Mouse (Mus musculus): ENCODE measurements at regions not wholly inside any gene's neighbourhood (a gene's known extent, or its start where the extent isn't known, plus 50 kb on each side); places are given as distances from the start of the nearest gene placed in this dataset.

DNA sequence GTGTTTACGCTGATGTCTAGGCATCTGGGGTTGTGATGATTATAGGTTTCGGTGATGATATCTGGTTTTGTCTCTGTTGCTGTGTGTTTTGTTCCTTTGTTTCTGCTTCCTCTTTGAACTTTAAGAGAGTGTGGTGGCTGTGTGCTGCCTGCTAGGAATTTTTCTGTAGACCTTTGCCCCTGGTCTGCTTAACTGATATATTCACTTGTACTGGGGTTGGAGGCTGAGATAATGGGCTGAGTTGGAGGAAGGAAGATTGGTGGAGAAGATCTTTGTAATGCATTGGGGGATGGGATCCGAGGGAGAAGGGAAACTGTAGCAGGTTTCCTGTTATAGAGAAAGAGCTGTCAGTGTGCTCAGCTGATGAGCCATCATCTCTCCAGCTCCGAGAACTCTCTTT, 55.8 kb downstream of the Mid1ip1 start:
- no peak for DNase-seq (ENCODE audit: low read depth, low spot score)
- Histone ChIP-seq H3K36me3 (ENCODE audit: control insufficient read depth, insufficient read depth, low read length, poor library complexity, severe bottlenecking) (no peaks in the 10 kb centered on the region), H3K27me3 (ENCODE audit: control insufficient read depth, insufficient read depth, low read length, poor library complexity, severe bottlenecking) (no peaks in the 10 kb centered on the region)

GRCm38 (mm10) chrX:10775714-10776515, 61.1 kb downstream of the Mid1ip1 start:
- DNase-seq (ENCODE audit: low read depth, low spot score) = no peak
- H3K36me3 ChIP-seq (ENCODE audit: control insufficient read depth, insufficient read depth, low read length, poor library complexity, severe bottlenecking) = no peaks in the 10 kb centered on the region
- no peaks in the 10 kb centered on the region for H3K27me3 ChIP-seq (ENCODE audit: control insufficient read depth, insufficient read depth, low read length, poor library complexity, severe bottlenecking)

- DNase-seq (ENCODE audit: low read depth, low spot score) = no peak
- Histone ChIP-seq H3K36me3 (ENCODE audit: control insufficient read depth, insufficient read depth, low read length, poor library complexity, severe bottlenecking) (no peaks in the 10 kb centered on the region), H3K27me3 (ENCODE audit: control insufficient read depth, insufficient read depth, low read length, poor library complexity, severe bottlenecking) (no peaks in the 10 kb centered on the region)
Measured at GRCm38 (mm10) chrX:10776516-10776818, 61.7 kb downstream of the Mid1ip1 start.

- H3K36me3 ChIP-seq (ENCODE audit: control insufficient read depth, insufficient read depth, low read length, poor library complexity, severe bottlenecking) = no peaks in the 10 kb centered on the region
- no peak for DNase-seq (ENCODE audit: low read depth, low spot score)
- H3K27me3 ChIP-seq (ENCODE audit: control insufficient read depth, insufficient read depth, low read length, poor library complexity, severe bottlenecking) = no peaks in the 10 kb centered on the region
Measured at GRCm38 (mm10) chrX:10778014-10778413, 63.2 kb downstream of the Mid1ip1 start.

- no peak for DNase-seq (ENCODE audit: low read depth, low spot score)
- H3K36me3 ChIP-seq (ENCODE audit: control insufficient read depth, insufficient read depth, low read length, poor library complexity, severe bottlenecking) = no peaks in the 10 kb centered on the region
- H3K27me3 ChIP-seq (ENCODE audit: control insufficient read depth, insufficient read depth, low read length, poor library complexity, severe bottlenecking) = no peaks in the 10 kb centered on the region
Measured at GRCm38 (mm10) chrX:10786359-10786758, 71.5 kb downstream of the Mid1ip1 start.

- Histone ChIP-seq H3K27me3 (ENCODE audit: control insufficient read depth, insufficient read depth, low read length, poor library complexity, severe bottlenecking) (no peaks in the 10 kb centered on the region), H3K36me3 (ENCODE audit: control insufficient read depth, insufficient read depth, low read length, poor library complexity, severe bottlenecking) (no peaks in the 10 kb centered on the region)
- DNase-seq (ENCODE audit: low read depth, low spot score) = peak; percentile 7
Measured at GRCm38 (mm10) chrX:10787057-10787456, 72.2 kb downstream of the Mid1ip1 start.

- no peak for DNase-seq (ENCODE audit: low read depth, low spot score)
- H3K36me3 ChIP-seq (ENCODE audit: control insufficient read depth, insufficient read depth, low read length, poor library complexity, severe bottlenecking) = no peaks in the 10 kb centered on the region
- H3K27me3 ChIP-seq (ENCODE audit: control insufficient read depth, insufficient read depth, low read length, poor library complexity, severe bottlenecking) = no peaks in the 10 kb centered on the region
Measured at GRCm38 (mm10) chrX:10820313-10820920, 105.6 kb downstream of the Mid1ip1 start.

DNA sequence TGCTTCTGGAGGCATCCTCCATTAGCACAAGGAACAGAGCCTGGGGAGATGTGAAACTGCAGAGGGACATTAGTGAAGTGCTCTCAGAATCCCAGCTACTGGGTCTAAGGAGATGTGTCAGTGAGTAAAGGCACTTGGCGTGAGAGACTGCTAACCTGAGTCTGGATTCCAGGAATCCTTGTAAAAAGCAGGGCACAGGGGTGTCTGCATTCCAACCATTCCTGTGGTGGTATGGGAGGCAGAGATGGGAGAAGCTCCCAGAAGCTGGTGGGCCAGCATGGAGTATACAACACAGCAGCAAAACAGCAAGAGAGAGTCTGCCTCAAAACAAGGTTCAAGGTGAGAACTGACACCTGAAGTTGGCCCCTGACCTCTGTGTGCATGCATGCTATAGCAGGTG, 118.9 kb downstream of the Mid1ip1 start:
- no peak for DNase-seq (ENCODE audit: low read depth, low spot score)
- Histone ChIP-seq H3K36me3 (ENCODE audit: control insufficient read depth, insufficient read depth, low read length, poor library complexity, severe bottlenecking) (no peaks in the 10 kb centered on the region), H3K27me3 (ENCODE audit: control insufficient read depth, insufficient read depth, low read length, poor library complexity, severe bottlenecking) (no peaks in the 10 kb centered on the region)

GRCm38 (mm10) chrX:10857089-10857488, 142.3 kb downstream of the Mid1ip1 start:
- no peaks in the 10 kb centered on the region for H3K27me3 ChIP-seq (ENCODE audit: control insufficient read depth, insufficient read depth, low read length, poor library complexity, severe bottlenecking)
- H3K36me3 ChIP-seq (ENCODE audit: control insufficient read depth, insufficient read depth, low read length, poor library complexity, severe bottlenecking) = no peaks in the 10 kb centered on the region
- no peak for DNase-seq (ENCODE audit: low read depth, low spot score)

DNA sequence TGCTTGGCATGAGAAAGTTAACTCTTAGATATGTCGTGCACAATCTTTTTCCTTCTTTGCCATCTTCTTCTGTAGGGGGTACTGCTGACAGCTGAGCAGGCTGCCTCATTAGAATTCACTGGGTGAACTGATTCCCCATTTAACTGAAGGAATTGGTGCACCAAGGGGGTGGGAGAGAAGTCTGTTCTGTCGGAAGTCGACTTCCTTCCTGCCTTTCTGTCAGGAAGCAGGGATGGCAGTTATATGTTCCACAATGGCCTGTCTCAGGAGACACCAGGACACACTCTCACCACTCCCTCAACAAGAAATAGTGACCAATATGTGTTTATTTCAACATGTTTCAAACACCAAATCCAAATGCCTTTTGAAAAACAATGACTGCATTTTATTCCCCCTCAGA, 142.9 kb downstream of the Mid1ip1 start:
- Histone ChIP-seq H3K27me3 (ENCODE audit: control insufficient read depth, insufficient read depth, low read length, poor library complexity, severe bottlenecking) (no peaks in the 10 kb centered on the region), H3K36me3 (ENCODE audit: control insufficient read depth, insufficient read depth, low read length, poor library complexity, severe bottlenecking) (no peaks in the 10 kb centered on the region)
- DNase-seq (ENCODE audit: low read depth, low spot score) = no peak

GRCm38 (mm10) chrX:10871613-10872012, 156.8 kb downstream of the Mid1ip1 start:
- peak; percentile 16 for DNase-seq (ENCODE audit: low read depth, low spot score)
- Histone ChIP-seq H3K27me3 (ENCODE audit: control insufficient read depth, insufficient read depth, low read length, poor library complexity, severe bottlenecking) (no peaks in the 10 kb centered on the region), H3K36me3 (ENCODE audit: control insufficient read depth, insufficient read depth, low read length, poor library complexity, severe bottlenecking) (no peaks in the 10 kb centered on the region)

DNA sequence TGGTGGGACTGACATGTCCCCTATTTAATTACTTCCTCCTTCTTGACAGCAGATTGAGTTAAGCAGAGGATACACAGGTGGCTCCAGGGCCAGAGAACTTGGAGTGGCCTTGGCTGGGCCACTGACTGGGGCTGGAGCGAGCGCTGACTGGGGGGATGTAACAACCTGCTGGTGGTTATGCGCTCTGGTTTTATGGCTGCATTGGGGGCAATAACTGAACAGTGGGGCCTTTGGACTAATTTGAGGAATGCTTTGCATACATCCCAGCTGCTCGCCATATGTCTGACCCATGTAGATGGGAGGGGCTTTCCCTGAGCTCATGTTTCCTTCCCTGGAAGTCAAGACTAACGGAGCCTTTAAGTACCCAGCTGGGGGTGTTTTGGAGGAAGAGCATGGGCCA, 163.0 kb downstream of the Mid1ip1 start:
- no peak for DNase-seq (ENCODE audit: low read depth, low spot score)
- no peaks in the 10 kb centered on the region for H3K36me3 ChIP-seq (ENCODE audit: control insufficient read depth, insufficient read depth, low read length, poor library complexity, severe bottlenecking)
- no peaks in the 10 kb centered on the region for H3K27me3 ChIP-seq (ENCODE audit: control insufficient read depth, insufficient read depth, low read length, poor library complexity, severe bottlenecking)

GRCm38 (mm10) chrX:10878922-10879321, 164.1 kb downstream of the Mid1ip1 start:
- Histone ChIP-seq H3K27me3 (ENCODE audit: control insufficient read depth, insufficient read depth, low read length, poor library complexity, severe bottlenecking) (no peaks in the 10 kb centered on the region), H3K36me3 (ENCODE audit: control insufficient read depth, insufficient read depth, low read length, poor library complexity, severe bottlenecking) (no peaks in the 10 kb centered on the region)
- no peak for DNase-seq (ENCODE audit: low read depth, low spot score)

DNA sequence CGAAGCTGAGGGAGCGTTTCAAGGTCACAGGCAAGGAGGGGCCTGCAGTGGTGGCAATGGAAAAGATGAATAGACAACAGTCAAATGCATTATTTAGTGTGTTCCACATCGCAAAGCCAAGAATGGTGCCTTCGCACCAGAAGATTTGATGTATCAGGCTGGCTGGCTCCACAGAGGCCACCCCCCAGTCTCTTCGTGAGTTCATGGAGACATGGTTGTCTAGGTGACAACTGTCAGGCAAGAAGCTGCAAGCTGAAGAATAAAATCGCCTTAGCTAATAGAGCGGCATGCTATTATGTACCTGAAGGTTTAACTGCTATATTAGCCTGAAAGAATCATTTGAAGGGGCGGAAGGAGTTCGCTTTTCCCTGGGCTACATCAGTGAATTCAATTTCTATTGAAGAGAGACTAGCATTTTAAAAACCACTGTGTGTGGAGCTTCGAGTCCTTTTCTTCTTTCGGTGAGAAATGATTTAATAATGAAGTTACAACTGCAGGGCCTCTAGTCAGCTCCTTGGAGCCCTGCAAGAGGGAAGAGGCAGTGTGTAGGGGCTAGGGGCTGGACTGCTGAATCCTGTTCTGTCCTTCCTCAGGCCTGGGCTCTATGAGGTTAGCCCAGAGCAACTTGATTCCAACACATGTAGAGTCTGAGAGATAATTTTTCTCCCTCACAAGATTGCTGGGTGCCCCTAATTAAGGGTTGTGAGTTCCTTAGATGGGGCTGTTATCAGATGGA, 169.1 kb downstream of the Mid1ip1 start:
- Histone ChIP-seq H3K27me3 (ENCODE audit: control insufficient read depth, insufficient read depth, low read length, poor library complexity, severe bottlenecking) (no peaks in the 10 kb centered on the region), H3K36me3 (ENCODE audit: control insufficient read depth, insufficient read depth, low read length, poor library complexity, severe bottlenecking) (no peaks in the 10 kb centered on the region)
- DNase-seq (ENCODE audit: low read depth, low spot score) = no peak

- DNase-seq (ENCODE audit: low read depth, low spot score) = no peak
- Histone ChIP-seq H3K36me3 (ENCODE audit: control insufficient read depth, insufficient read depth, low read length, poor library complexity, severe bottlenecking) (no peaks in the 10 kb centered on the region), H3K27me3 (ENCODE audit: control insufficient read depth, insufficient read depth, low read length, poor library complexity, severe bottlenecking) (no peaks in the 10 kb centered on the region)
Measured at GRCm38 (mm10) chrX:10892815-10893214, 178.0 kb downstream of the Mid1ip1 start.
